Mouse (Mus musculus): Measurements from ENCODE around the gene Gpalpp1. TPM values are rescaled to one million over a fixed set of nuclear protein-coding genes. Genes with fewer than 3 reads are reported as not detected.

Gene Gpalpp1
- polyA plus RNA-seq (2014; fragmentation: Illumina TruSeq; extraction: RNeasy Lipid Tissue Mini Kit (QIAGEN cat#74804); ENCODE audit: low read depth, low replicate concordance), result 17.6 TPM

GRCm38 (mm10) chr14:76110396-76111221 is at the start of gene Gpalpp1, which contains the start of gene Nufip1:
Gpalpp1 (minus strand) TSS chr14:76110760.
Nufip1 (plus strand) TSS chr14:76110891.

Other genes with a start within 250 kb of the Gpalpp1 start
- gene Kctd4, start 155.8 kb downstream of the Gpalpp1 start, polyA plus RNA-seq (2014; fragmentation: Illumina TruSeq; extraction: RNeasy Lipid Tissue Mini Kit (QIAGEN cat#74804); ENCODE audit: low read depth, low replicate concordance), result not detected
- 18.6 TPM for gene Gtf2f2, start 99.9 kb downstream of the Gpalpp1 start, polyA plus RNA-seq (2014; fragmentation: Illumina TruSeq; extraction: RNeasy Lipid Tissue Mini Kit (QIAGEN cat#74804); ENCODE audit: low read depth, low replicate concordance)
- gene Nufip1, start 131 bp upstream of the Gpalpp1 start, polyA plus RNA-seq (2014; fragmentation: Illumina TruSeq; extraction: RNeasy Lipid Tissue Mini Kit (QIAGEN cat#74804); ENCODE audit: low read depth, low replicate concordance), result 8.0 TPM